Mouse (Mus musculus): Measurements from ENCODE around the gene D7Ertd443e.

Gene D7Ertd443e

DNA sequence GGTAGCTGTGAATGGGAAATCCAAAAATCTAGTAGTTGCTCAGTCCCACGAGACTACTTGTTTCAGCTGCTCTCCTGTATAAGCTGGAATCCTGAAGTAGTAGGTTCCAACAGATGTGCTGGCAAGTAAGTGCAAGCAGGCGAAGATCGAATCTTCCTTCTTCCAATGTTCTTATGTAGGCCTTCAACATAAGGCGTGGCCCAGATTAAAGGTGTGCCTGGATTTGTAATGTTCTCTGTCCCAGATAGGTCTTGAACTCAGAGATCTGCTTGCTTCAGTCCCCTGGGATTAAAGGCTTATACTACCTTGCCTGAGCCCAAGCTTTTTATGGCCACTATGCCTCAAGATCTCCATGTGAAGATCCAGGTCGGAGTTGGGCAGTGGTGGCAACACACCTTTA, at the start of gene D7Ertd443e:
D7Ertd443e (minus strand) TSS at position 101 of the 400 bp plus-strand sequence.
- DNase-seq (ENCODE audit: low read depth, low spot score): no peak

DNA sequence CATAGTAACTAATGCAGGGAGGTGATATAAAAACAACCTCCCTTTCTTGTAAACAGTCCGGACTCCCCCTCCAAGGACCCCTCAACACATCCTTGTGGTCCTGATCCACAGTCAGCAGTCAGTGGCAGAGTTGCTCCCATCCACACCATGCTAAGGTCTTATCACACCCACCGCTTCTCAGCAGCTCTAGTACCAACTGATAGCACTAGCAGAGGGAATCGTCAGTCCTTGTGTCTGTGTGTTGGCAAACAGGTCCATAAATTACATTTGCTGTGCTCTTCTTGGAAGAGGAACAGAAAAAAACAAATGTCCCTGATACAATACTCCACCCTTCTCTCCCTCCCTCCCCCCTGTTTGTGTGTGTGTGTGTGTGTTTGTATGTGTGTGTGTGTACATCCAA, 46.2 kb upstream of the D7Ertd443e start:
- no peak for DNase-seq (ENCODE audit: low read depth, low spot score)

DNA sequence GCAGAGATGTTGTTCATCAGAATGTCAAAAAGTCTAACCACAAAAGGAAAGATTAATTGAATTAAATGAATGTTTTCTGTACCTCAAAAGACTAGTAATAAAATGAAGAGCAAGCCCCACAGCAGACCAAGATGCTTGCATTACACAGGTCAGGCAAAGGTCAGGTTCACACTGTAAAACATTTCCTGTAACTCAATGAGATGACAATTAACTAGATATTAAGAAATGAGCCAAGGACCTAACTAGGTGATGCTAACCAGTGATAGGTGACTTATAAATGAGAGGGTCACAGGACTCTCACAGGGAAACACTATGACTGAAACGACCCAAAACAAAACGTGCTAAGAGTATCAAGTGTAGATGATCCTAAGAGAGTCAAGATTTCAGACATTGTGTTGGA, 43.2 kb upstream of the D7Ertd443e start:
- DNase-seq (ENCODE audit: low read depth, low spot score): no peak

DNA sequence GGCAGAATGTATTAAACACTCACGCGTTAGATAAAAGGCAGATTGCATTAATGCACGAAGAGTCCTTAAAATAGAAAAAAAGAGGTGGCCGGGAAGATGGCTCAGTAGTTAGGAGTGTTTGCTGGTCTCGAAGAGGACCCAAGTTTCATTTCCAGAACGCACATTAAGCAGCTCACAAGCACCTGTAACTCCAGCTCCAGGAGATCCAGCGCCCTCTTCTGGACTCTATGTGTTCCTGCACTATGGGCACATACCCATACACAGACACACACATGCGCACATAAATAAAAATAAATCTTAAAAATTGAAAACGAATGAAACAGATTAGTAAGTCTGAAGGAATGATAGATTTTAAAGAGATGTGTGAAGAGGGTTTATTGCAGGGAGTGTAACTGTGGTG, 29.6 kb upstream of the D7Ertd443e start:
- no peak for DNase-seq (ENCODE audit: low read depth, low spot score)

DNA sequence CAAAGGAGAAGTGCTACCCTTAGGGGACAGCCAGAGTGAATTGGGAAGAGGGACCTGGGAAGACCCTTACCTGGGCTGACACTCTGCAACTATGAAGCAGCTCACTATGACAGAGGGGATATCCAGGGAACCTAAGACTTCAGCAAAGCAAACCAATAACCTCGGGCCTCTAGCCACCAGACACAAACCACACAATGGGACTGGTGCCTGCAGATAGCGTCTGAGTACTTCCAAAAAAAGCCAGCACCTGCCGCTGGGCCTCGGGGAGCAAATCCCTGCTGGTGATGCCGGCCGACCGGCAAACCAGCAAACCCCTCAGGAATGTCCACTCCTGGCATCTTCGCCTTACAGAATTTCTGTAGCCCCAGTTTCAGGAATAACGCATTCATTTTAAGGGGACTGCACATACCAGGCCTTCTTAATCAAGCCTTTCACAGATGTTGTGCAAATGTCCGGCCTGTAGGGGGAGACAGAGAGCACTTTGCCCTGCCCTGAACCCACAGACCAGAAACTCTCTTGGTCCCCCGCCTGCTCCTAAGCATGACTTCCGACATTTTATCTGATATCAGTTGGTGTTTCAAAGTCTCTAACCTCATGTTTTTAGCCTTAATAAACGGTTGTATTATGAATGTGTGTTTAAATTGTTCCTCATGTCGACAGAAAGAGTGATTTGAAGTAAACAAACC, 28.7 kb upstream of the D7Ertd443e start:
- DNase-seq (ENCODE audit: low read depth, low spot score): peak; percentile 26

DNA sequence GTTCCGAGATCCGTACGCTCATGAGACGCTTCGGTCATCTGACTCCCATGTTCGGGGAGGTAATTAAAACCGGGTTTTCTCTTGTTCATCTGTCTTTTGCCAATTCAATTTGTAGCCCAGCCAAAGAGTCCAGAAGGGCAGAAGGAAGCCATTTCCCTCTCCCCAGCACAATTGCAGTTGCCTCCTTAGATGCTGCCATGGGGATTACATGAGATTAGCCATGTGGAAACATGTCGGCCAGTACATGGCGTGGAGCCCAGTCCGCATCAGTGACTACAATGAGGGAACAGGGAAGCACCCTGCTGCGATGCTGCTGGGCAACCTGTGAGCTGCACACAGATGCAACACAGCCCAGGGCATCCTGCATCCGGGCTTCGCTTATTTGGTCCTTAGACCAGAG, 23.2 kb upstream of the D7Ertd443e start:
- DNase-seq (ENCODE audit: low read depth, low spot score): no peak

DNA sequence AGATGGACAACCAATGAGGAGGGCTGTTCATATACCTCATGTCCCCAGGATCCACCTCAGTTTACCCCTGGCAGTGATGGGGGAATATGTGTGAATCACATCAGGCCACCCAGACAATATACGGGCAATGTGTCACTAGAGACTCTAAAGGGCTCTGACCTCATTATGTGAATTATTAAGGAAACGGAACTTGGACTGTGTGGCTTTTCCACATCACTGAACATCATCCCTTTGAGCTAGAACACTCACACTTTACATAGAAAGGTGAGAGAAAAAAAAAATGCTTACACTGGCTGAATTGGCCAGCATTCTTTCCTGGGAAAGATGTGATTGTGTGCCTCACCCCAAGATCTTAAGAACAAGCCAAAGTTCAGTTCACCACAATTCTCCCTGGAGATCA, 15.3 kb upstream of the D7Ertd443e start:
- DNase-seq (ENCODE audit: low read depth, low spot score): no peak

DNA sequence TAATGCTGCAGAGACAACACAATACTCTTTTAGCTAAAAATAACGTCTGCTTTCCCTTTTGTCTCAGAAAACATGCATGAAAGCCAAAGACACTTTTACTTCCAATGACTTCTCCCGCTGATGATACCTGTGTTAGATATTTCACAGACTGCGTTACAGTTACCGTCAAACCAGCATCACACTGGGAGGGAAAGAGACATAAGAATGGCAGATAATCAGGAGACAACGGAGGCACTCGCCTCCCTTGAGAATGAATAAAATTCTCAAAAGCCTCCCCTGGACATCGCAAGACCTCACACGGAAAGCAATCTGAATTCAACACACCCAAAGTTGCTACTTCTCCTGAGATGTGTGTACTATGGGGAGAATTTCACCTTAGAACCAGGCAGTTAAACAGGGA, 11.3 kb upstream of the D7Ertd443e start:
- no peak for DNase-seq (ENCODE audit: low read depth, low spot score)

DNA sequence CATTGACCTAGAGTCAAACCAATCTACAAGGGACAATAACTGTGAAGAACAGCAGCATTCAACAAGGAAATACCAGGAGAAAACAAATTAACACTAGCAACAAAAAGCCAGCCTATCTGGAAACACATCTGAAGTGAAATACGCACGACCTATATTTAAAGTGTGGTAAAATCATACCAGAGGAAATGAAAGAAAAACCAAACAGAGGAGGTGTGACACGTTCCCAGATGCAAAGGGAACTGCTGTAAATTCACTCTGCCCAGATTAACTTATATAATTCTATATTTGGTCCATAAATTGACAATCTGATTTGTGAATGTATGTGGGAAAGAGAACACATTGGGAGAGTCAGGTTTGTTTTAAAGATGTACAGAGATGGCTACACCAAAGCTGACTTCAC, 2.7 kb downstream of the D7Ertd443e start:
- DNase-seq (ENCODE audit: low read depth, low spot score): no peak

DNA sequence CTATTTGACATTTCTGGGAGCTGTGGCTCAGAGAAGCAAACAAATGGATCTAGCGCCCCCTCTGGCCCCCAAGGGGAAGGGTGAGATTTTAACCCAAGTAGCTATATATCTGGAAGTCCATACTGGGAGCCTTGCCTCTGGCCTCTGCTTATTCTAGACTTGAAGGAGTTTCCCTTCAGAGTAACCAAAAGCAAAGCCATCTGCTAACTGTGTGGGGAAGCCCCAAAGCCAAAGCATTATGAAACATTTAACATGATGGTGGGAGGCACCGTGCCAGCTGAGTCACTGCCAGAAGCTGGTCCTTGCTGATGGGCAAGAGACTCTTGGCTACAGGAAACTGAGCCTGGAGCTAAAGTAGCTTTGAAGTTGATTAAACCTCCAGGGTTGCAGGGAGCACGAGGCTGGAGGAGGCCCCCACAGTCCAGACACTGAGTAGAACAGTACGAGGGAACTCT, 4.0 kb downstream of the D7Ertd443e start:
- peak; percentile 5 for DNase-seq (ENCODE audit: low read depth, low spot score)

DNA sequence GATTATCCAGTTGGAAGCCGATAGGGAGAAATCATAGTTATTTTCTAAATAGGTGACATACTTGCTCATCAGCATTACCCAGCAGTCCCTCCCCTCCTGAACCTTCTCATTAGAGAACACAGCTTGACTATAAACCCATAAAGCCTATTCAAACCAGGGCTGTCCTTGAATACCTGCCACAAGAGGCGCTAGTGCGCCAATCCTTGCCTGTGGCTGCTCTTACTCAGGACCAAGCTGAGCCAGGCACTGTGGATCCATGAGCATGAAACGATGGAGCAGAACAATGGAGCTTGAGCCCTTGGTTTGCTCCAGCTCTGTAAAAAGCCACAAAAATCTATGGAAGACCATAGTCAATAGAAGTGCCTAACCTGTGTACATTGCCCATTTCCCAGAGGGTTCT, 7.2 kb downstream of the D7Ertd443e start:
- peak; percentile 43 for DNase-seq (ENCODE audit: low read depth, low spot score)

DNA sequence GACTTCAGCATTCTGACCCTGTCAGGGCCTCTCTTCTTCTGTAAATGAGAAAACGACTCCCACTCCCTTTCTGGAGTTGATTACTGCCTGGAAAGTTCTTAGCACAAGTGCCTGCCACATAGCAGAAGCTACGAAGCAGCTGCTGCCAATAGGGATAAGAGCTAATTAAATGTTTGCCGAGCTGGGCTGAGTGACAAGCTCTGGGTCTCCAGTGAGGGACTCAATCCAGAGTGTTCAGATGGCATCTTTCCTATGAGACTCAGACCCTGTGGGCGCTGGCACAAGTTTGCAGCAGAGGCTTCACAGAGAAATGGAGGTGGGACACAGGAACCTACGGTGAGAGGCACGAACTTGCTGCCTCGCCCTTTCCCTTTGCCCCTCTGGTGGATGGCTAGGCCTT, 8.7 kb downstream of the D7Ertd443e start:
- no peak for DNase-seq (ENCODE audit: low read depth, low spot score)

DNA sequence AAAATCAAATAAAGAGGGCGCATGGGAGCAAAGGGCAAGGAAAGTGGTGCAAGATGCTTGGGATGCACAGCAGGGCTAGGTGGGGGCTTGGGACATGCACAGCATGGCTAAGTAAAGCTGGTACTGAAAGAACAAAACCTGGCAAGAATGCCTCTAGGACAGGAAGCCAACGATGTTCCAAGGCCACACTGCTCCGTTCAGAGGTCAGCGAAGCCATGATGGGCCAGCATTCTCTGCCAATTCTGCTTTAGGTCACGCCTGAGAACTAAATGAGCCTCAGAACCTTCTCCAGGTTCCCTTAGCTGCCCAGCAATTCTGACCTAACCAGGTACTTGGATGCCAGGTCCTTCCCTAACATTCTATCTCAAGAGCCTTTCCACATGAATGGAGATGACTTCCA, 13.2 kb downstream of the D7Ertd443e start:
- DNase-seq (ENCODE audit: low read depth, low spot score): no peak

DNA sequence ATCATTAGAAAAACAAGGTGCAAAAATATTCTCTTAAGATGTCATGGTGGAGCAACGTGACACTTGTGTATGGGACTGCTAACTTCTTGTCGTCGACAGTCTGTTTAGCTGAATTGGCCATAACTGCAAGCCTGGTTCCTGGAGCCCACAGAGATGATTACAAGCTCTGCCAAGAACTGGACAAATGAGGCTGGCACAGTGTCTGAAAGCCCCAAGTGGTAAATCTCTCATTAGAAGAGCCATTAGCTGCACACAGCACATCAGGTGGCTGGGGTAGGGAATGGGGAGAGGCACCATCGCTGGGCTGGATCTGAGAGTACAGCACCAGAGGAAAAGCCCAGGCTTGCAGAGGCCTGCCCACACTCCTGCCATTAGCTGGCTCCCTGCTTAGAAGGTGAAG, 16.2 kb downstream of the D7Ertd443e start:
- no peak for DNase-seq (ENCODE audit: low read depth, low spot score)

DNA sequence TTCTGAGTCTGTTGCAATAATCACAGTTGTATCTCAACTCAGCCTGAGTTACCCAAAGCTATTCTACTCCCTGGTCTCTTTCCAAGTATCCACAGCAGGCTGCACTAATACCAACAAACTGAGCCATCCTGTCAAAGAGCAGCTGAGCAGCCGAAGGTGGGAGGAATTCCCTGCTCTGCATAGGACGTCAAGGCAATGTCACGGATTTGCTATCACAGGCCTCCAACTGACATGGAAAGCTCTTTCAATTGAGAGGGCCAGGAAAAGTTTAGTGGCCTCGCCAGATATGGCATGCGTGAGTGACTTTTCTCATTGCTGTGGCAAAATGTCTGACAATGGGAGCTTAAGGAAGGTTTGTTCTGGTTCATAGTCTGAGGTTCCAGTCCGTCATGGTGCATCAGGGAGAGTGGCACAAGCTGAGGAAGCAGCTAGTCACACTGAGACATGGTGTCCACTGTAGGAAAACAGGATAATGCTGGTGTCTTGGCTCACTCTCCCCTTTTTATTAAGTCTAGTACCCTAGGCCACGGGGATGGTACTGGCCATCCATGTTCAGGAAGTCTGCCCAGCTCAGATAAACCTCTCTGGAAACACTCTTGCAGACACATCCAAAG, 23.1 kb downstream of the D7Ertd443e start:
- no peak for DNase-seq (ENCODE audit: low read depth, low spot score)

DNA sequence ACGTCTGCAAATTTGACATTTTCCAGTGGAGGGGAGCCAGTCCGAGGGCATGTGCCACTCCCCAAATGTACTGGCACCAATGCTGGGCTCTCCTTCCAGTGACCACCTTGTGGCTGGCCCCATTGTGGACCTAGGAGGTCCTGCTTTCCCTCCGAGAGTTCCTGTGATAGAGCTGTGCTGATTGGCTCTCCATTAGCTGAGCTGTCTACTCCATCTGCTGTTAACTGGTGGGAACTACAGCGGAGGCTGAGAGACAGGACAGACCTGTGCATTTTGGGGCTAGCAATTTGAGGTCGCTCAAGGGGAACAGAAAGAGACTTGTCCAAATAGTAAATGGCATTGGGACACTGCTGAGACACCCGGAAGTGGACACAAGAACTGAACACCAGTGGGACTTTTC, 36.6 kb downstream of the D7Ertd443e start:
- peak; percentile 14 for DNase-seq (ENCODE audit: low read depth, low spot score)

DNA sequence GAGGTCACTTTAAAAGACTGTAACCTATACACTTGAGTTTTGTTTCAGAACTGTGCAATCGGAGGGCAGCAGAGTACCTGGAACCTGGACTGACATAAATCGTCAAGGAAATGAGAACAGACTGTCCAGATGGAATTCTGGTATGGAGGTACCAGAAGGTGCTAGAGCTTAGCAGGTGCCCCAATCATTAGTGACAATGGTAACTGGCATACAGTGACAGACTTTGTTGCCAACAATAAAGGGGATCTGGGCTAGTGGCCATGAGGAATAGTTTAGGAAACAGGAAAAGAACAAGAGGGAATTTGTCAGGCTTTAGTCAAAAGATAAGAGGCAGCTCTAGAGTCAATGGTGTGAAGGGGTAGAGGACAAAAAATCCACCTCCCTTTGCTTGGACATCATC, 43.3 kb downstream of the D7Ertd443e start:
- DNase-seq (ENCODE audit: low read depth, low spot score): no peak

DNA sequence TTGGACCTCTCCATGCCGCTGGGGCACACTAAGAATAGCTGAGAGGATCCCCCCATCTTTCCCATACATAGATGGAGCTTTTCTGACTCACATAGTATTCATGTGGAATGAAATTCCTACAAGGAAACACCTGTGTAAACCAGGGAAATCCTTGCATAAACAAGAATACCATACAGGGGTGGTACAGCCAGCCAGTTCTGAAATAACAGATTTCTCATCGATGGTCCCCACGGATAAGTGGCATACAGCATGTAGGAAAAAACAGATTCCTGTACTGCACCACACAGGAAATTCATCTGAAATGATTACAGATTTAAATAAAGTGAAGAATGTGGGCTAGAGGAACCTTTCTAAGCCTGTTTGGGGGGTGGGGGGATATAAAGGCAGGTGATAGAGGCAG, 49.5 kb downstream of the D7Ertd443e start:
- DNase-seq (ENCODE audit: low read depth, low spot score): no peak

DNA sequence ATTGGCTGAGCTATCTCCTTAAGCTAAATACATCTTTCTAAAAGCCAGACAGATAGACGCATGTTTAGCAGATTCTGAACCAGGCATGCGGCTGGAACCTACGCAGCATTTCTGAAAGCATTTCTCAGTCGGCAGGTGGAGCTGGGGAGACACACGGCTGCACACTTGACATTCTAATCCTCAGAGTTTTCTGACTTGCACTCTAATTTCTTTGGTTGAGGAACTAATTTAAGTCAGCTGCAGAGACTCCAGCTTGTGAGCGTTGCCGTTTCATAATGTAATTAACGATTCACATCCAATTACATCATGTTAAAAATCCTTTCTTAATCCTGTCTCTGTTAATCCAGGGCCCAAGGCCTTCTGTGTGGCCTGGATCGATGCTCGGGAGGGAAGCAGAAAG, 64.5 kb downstream of the D7Ertd443e start:
- DNase-seq (ENCODE audit: low read depth, low spot score): no peak

DNA sequence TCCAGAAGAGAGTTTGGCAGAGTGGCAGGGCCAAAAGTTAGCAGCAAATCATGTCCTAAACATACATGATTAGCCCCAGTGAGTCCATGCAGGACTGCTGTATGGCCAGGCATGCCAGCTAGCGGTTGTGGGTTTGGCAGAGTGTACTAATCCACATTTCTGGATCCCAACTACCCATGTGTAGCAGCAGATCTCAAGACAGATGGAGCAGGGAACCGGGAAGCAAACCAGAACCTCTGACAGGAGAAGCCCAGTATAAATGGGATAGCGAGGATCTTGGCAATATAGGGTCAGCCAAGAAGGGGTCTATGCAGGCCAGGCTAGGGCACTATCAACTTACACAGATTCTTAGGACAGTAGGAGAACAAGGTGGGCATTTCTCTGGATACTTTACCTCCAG, 83.4 kb downstream of the D7Ertd443e start:
- no peak for DNase-seq (ENCODE audit: low read depth, low spot score)

DNA sequence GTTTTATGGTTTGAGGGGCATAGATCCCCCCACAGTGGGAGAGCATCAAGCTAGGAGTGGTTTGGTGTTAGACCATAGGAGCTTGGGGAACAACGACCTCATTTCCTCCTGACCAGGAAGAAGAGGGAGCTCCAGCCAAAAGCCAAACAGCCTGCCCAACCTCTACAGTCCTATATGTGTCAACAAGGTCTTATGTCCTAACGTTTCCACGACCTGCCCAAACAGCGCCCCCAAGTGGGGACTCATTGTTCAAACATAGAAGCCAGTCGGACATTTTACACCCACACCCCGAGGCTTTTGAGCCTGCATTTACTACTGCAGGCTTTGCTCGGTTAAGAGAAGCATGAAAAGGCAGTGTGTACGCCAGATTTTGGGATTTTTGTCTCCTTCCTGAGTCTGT, 84.2 kb downstream of the D7Ertd443e start:
- DNase-seq (ENCODE audit: low read depth, low spot score): peak; percentile 45

DNA sequence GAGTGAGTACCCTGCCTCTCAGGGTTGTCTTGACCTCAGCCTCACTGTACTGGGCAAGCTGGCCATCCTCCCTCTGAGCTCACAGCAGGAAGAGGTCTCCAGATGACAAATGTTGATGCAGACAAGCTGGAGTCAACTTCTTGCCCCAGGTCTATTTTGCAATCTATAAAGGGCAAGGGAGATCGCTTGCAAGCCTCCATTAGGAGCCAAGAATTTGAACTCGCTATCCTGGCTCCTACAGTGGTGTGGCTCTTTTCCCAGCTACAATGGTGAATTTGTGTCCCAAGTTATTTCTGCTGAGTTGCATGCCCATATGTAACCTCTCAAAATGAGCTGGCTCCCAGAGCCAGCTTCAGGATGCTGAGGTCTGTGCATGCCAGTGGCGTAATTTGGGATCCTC, 92.7 kb downstream of the D7Ertd443e start:
- DNase-seq (ENCODE audit: low read depth, low spot score): no peak

DNA sequence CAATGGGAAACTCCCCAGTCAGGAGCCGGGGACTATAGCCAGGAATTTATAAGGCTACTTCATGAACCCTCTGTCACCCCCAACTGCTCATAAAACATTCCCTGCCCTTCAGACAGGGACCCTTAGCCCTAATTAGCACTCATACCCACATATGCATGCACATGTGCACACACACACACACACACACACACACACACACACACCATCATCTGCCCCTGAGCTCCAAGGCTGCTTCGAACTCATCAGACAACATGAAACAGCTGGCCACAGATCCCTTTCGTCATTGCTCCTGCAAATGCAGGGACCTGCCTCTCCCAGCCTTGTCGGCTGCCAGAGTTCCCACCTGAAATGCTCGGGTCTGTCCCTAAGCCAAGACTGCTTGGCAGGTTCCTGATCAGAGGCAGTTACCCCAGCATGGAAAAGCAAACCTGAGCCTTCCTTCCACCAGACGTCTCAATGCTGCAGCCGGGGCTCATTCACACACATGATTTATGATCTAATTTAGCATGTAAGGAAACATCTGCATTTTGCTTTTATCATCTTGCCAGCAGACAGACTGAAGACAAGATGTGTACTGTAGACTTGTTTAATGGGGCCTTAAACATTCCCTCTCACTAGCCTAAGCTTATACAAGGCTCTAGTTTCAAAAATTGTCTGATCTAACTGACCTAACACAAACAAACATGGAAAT, 95.7 kb downstream of the D7Ertd443e start:
- DNase-seq (ENCODE audit: low read depth, low spot score): no peak
